Mouse (Mus musculus): ENCODE measurements around the gene Ndufa4.
A peak's percentile ranks its signal among the peaks of the same experiment; 100 is the strongest.

GRCm38 (mm10) chr6:11907269-11908032, at the start of gene Ndufa4, which contains the start of gene Phf14:
- TF ChIP-seq CTCF (IDR thresholded peaks at IDR 0.05; ENCODE audit: control insufficient read depth, insufficient read depth, insufficient read length) = no peak
- no peak for TF ChIP-seq MYOG (IDR thresholded peaks at IDR 0.05; ENCODE audit: control insufficient read depth, extremely low read depth, insufficient read length)
- TF ChIP-seq MYOD1 (IDR thresholded peaks at IDR 0.05; ENCODE audit: control insufficient read depth, insufficient read length, low read depth) = peak; percentile 72
- TF ChIP-seq MAX (IDR thresholded peaks at IDR 0.05) = peak; percentile 100
